Mouse (Mus musculus) urinary bladder, postnatal 14 days (tissue): ENCODE results near the gene Cbarp.
A peak's percentile ranks its signal among the peaks of the same experiment; 100 is the strongest.

Source experiments
- DNase-seq: peaks from one replicate; pipeline ENCODE4 v3.0.0; 2021; ENCODE audit warnings: low spot score

Cbarp gene

GRCm38 (mm10) chr10:80143664-80144063 lies 3.0 kb upstream of the Cbarp start:
- DNase-seq = no peak

GRCm38 (mm10) chr10:80142530-80142925 lies 1.9 kb upstream of the Cbarp start:
- DNase-seq = no peak

GRCm38 (mm10) chr10:80141786-80142529 lies 1.3 kb upstream of the Cbarp start:
- peak; percentile 97 for DNase-seq

- DNase-seq = peak; percentile 96
Observed at GRCm38 (mm10) chr10:80141243-80141642, 608 bp upstream of the Cbarp start.

GRCm38 (mm10) chr10:80139975-80140665 lies 515 bp downstream of the Cbarp start:
- no peak for DNase-seq

GRCm38 (mm10) chr10:80139439-80139775 lies 1.2 kb downstream of the Cbarp start:
- peak; percentile 16 for DNase-seq

- peak; percentile 58 for DNase-seq
Observed at GRCm38 (mm10) chr10:80138553-80139438, 1.8 kb downstream of the Cbarp start, which contains the start of gene Atp5d. Gene Atp5d, plus strand, starts transcription at chr10:80138632.

GRCm38 (mm10) chr10:80137626-80138552 lies 2.7 kb downstream of the Cbarp start:
- DNase-seq = peak; percentile 48

- peak; percentile 38 for DNase-seq
Observed at GRCm38 (mm10) chr10:80136952-80137625, 3.5 kb downstream of the Cbarp start.

- DNase-seq = no peak
Observed at GRCm38 (mm10) chr10:80136179-80136951, 4.3 kb downstream of the Cbarp start.

GRCm38 (mm10) chr10:80135641-80136040 lies 5.0 kb downstream of the Cbarp start:
- DNase-seq = no peak

- DNase-seq = no peak
Observed at GRCm38 (mm10) chr10:80135161-80135560, 5.5 kb downstream of the Cbarp start.

GRCm38 (mm10) chr10:80134421-80134820 lies 6.2 kb downstream of the Cbarp start:
- DNase-seq = no peak

- DNase-seq = peak; percentile 11
Observed at GRCm38 (mm10) chr10:80133226-80133849, 7.3 kb downstream of the Cbarp start.

GRCm38 (mm10) chr10:80131952-80132350 lies 8.7 kb downstream of the Cbarp start:
- DNase-seq = no peak

- DNase-seq = no peak
Observed at GRCm38 (mm10) chr10:80131316-80131951, 9.2 kb downstream of the Cbarp start.

GRCm38 (mm10) chr10:80130403-80131031 lies 10.1 kb downstream of the Cbarp start:
- DNase-seq = peak; percentile 58

GRCm38 (mm10) chr10:80129846-80130245 lies 10.8 kb downstream of the Cbarp start:
- peak; percentile 35 for DNase-seq

- DNase-seq = no peak
Observed at GRCm38 (mm10) chr10:80127920-80128319, 12.7 kb downstream of the Cbarp start.
